Mouse (Mus musculus): Measurements from ENCODE around the gene Smpd4.
"Not testable (repeated sequence)": the region's sequence is repeated elsewhere in the genome, so short reads cannot be mapped to it uniquely, and the experiment has no call there.

Gene Smpd4

DNA sequence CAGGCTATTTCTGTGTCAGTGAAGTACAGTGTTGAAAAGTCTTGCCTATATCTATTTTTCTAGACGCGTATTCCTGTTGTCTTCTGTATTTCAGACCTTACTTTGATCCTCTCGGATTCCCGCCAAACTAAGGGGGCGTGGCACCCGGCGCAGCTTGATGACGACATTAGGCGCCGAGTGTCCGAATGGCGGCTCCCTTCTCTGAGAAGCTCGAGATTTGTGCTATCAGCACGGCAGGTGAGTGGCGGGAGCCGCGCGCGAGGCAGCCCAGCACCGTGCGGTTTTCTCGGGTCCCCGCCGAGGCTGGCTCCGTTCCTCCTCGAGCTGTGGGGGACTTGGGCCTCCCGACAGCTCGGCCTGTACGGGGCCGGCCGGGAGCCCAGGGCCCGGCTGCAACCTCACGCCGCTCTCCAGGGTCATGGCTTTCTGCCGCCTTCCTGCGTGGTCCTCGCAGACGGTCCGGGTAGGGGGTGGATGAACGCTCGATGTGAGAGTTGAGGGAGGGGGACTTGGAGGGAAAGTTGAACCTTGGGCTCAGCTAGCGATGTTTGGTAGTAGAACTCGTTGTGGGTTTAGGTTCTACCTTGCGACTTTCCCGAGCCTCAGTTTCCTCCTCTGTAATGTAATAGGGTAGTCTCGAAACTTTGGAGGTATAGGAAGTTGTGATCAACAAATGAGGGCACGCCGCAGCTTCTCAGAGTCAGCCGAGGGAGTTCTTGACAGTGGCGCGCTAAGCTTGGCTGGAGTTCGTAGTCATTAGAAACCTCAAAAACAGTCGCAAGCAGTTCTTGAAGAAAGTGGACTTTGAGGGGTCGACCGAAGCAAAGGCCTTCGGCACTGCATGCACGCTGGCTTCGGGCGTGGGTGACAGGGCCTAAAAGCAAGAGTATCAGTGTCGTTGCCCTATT is at the start of gene Smpd4:
Gene Smpd4 (plus strand): TSS at position 157 of the 908 bp plus-strand sequence.
- peak; percentile 91 for DNase-seq

DNA sequence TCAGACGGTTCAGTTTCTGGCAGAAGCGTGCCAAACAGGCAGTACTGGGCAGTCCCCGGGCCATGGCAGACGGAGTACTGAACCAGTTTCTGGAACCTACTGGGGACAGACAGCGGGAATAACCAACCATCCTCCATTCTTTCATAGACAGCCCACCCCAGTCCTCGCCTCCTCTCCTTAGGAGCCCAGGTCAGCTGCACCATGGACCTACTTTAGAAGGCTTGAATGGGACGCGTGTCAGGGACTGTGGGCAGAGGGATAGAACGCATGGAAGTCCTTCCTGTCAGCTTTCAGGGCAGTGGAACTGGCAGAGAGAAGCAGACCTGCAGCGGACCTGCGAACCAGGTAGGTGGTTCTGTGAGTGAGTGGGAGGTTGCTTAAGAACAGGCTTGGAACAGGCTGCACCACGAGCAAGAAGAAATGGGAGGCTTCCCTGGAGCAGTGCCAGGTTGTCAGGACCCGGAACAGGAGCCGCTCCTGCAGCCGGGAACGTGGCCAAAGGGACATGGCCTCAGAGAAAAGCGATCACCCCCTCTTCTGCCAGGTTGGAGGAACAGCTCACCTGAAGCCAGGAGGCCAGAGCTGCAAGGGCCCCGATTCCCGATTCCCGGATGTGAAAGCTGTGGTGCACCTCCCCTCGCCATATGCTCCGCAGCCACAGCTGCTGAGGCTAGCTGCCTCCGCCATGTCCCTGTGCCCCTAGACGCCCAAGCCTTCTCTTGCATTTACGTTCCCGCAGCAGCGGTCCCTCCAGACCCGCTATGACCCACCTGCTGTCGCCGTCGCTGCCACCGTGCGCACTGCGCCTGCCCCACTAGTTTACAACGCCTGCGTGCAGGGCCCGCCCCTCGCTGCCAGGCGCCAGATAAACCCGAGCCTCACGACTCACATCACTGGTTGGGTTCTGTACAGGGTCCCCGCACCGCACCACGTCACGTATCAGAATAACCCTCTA is 43.0 kb upstream of the Smpd4 start:
- DNase-seq: peak; percentile 77

DNA sequence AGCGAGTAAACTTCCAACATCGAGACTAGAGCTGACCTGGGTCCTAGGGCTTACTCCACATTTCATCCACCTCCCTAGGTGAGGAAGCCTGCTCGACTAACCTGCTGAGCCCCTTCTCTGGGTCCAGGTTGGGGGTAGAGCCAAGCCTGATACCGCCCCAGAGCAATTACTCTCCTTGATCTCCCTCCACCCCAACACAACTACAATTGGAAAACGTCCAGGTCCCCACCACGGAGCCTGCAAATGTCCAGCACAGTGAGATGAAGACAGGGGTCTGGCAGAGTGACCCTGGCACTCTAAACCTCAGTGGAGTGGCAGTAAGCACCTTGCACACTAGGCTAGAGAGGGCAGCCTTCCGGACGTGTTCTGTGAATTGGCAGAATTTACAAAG is 42.3 kb upstream of the Smpd4 start:
- DNase-seq: no peak

DNA sequence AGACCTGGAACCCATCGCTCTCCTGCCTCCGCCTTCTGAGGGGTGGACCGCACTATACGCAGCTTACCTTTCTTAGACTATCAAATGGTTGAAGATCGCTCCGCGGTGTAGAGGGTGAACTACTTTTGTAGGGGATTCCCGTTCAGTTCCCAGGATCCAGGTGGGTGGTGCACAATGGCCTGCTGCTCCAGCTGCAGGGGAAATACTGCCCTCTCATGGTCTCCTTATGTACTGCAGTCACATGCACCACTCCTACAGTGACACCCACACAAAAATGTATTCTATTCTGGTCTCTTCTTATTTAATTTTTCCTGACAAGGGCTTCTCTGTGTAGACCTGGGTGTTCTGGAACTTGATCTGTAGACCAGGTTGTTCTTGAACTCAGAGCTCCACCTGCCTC is 36.1 kb upstream of the Smpd4 start, which contains the start of gene Slc7a4:
Gene Slc7a4 (minus strand): TSS at position 151 of the 400 bp plus-strand sequence.
- DNase-seq: no peak

GRCm38 (mm10) chr16:17584555-17584954 is 34.6 kb upstream of the Smpd4 start:
- DNase-seq: no peak

DNA sequence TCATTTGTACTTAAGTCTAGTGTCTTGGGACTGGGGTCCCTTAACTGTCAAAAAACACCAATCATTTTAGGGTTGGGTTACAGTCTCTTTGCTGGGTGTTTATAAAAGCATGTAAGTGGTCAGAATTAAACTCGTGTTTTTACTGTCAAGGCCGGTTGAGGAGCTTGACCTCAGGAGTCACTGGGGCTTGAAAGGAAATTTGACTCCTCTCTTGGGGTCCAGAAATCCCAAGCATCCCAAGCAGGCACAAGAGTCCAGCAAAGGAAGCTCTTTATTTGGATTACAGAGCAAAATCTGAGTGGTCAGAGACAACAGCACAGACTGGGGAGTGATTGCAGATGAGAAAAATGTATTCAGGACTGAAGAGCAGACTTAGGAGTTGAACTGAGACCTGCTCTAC is 28.4 kb upstream of the Smpd4 start:
- DNase-seq: no peak

DNA sequence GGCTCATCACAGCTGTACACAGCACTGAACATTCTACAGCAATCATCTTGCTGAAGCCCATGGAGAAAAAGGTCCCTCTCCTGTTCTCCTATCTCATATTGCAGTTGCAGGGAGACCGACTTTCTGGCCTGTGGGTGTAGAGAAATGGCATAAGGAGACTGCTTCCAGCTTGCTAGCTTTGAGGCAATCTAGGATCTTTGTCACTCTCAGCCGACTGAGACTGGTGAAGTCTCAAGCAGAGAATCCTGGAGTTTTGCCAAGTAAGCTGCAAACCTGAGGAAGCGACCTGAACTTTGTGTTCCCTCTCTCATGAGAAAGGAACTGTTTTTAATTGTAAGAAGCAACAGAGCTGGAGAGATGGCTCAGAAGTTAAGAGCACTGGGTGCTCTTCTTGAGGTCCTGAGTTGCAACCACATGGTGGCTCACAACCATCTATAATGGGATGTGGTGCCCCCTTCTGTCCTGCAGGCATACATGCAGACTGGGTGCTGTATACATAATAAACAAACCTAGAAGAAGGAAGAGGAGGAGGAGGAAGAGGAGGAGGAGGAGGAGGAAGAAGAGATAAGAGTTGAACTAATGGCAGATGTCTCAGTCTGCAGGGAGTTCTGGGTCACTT is 18.1 kb upstream of the Smpd4 start:
- no peak for DNase-seq

DNA sequence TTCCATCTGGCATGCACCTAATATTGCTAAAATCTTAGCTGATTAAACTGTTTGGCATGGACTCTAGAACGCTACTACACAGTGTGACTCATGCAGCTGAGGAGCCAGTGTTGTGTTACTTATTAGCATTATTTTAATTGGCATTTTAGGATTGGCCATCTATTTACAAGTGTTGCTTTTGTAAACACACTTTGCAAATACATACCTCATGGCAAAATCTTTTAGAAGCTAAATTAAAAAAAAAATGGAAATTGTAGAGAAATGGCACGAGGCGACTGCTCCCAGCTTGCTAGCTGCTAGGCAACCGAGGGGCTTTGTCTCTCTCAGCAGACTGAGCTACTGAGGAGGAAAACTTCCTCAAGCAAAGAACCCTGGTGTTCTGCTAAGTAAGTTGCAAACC is 14.2 kb upstream of the Smpd4 start:
- DNase-seq: no peak

DNA sequence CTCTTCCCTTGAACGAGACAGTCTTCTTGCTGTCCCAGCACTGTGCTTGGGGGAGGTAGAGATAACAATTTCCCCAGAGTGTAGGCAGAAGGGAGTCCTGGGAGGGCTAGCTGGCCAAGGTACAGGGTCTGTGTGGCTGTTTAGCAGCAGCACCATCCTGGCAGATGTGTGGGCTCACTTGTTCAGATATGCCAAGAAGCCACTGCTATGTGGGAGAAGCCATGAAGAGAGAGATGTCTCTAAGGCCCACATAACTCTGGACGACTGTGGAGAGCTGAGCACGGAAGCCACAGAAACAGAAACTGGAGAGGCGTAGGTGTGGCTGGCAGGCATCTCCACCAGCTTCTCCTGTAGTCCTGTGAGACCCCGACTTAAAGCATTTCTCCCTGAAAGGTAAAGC is 13.5 kb upstream of the Smpd4 start:
- DNase-seq: no peak

DNA sequence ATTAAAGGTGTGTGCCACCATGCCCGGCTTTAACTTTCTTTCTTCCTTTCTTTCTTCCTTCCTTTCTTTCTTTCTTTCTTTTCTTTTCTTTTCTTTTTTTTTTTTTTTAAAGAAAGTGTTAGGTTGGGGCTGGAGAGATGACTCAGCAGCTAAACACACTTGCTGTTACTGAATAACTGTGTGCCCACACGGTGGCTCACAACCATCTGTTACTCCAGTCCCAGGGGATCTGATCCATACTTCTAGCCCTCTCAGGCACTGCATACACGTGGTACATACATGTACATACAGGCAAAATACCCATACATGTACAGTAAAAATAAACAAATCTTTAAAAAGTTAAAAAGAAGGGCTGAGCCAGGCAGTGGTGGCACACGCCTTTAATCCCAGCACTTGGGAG is 7.8 kb upstream of the Smpd4 start:
- no peak for DNase-seq

DNA sequence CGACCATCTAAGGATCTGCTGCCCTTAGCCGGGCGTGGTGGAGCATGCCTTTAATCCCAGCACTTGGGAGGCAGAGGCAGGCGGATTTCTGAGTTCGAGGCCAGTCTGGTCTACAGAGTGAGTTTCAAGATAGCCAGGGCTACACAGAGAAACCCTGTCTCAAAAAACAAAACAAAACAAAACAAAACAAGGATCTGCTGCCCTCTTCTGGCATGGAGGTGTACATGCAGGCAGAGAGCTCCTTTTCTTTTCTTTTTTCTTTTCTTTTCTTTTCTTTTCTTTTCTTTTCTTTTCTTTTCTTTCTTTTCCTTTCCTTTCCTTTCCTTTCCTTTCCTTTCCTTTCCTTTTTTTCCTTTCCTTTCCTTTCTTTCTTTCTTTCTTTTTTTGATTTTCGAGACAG is 4.4 kb upstream of the Smpd4 start:
- not testable (repeated sequence) for DNase-seq

DNA sequence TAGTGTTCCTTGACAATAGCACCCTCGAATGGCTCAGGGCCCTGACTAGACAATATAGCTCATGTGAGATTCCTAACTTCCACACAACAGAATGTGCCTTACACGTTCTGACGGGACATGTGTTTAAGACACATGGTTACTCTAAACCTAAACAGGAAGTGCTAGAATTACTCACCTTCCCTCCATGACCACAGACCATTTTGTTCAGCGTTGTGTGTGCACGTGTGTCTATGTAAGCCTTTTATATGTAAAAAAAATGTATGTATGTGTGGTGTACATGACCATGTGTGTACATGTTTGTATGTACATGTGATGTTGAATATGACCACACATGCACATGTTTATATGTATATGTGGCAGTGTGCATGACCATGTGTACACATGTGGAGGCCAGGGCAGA is 2.9 kb upstream of the Smpd4 start:
- no peak for DNase-seq

GRCm38 (mm10) chr16:17617922-17618565 is 1.1 kb upstream of the Smpd4 start:
- DNase-seq: peak; percentile 56

DNA sequence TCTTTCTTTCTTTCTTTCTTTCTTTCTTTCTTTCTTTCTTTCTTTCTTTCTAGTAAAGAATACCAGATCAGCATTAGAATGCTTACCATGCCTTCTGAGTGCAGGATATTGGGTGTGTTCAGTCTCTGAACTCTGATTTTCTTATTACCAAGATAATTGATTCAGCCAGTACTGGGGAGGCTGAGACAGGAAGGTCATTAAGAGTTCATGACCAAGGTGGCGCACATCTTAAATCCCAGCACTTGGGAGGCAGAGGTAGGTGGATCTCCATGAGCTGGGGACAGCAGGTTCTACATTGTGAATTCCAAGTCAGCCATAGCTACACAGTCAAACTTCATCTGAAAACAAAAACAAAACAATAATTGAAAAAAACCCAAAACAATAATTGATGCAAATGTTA is 2.8 kb downstream of the Smpd4 start:
- no peak for DNase-seq

GRCm38 (mm10) chr16:17625488-17626268 is 6.5 kb downstream of the Smpd4 start:
- DNase-seq: no peak

DNA sequence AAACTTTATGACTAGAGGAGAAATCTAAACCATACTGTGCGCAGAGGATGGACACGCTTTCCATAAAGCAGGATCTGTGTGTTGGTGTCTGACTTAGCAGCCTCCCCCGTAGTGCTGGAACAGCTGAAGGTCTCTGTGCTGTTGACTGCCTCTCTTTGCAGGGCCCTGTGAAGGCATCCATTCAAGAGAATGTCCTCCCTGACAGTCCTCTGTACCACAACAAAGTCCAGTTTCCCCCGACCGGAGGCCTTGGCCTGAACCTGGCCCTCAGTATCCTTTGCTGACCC is 7.1 kb downstream of the Smpd4 start:
- DNase-seq: no peak

- DNase-seq: no peak
These were observed 13.4 kb downstream of the Smpd4 start for GRCm38 (mm10) chr16:17632580-17632979.

GRCm38 (mm10) chr16:17633481-17634181 is 14.5 kb downstream of the Smpd4 start:
- peak; percentile 34 for DNase-seq

DNA sequence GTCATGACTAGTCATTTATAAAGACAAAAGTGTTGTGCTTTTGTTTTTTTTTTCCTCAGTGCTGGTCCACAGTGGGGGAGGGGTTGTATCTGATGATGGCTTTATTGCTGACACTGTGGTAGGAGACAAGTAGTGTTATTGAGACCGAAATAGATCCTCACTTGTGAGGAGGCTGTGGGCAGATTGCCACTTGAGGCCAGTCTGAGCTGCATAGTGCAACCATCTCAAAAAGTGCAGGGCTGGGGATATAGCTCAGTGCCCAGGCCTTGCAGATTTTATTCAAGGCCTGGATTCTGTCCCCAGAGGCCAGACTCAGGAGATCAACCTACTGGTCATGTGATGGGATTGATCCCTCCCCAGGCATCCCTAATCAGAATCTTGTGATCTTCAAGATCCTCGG is 17.8 kb downstream of the Smpd4 start:
- DNase-seq: no peak

DNA sequence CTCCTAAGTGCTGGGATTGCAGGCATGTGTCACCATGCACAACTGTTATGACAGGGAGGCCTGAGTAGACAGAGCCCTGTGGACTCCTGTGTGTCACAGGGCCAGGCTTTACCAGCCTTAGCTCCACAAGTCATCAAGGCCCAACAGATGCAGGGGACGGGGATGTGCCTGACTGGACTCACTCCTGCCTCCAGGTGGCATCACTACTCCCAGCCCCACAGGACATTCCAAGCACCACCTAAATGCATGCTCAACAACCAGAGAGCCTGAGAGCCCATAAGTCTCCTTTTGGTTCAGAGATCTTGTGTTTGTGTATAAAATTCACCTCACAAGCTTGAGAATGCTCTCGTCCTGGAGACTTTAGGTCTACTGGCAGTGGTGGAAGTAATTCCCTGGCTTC is 18.5 kb downstream of the Smpd4 start:
- DNase-seq: no peak

- no peak for DNase-seq
These were observed 19.0 kb downstream of the Smpd4 start for GRCm38 (mm10) chr16:17638036-17638628.

Data from right cerebral cortex, postnatal 14 days (tissue).